Mouse (Mus musculus) neutrophil, adult 83 days (primary cell): ENCODE data around the gene Bbs12. TPM values are rescaled to one million over a fixed set of nuclear protein-coding genes. Genes with fewer than 3 reads are reported as not detected.

Experiments used
- total RNA-seq, 2 experiments: library from RNA; stranded (reverse); gene quantifications; one replicate each; pipeline ENCODE4 v1.2.4; 2023

Gene Bbs12
- total RNA-seq: 1 to 10 TPM; 1.0 to 1.3 TPM

DNA sequence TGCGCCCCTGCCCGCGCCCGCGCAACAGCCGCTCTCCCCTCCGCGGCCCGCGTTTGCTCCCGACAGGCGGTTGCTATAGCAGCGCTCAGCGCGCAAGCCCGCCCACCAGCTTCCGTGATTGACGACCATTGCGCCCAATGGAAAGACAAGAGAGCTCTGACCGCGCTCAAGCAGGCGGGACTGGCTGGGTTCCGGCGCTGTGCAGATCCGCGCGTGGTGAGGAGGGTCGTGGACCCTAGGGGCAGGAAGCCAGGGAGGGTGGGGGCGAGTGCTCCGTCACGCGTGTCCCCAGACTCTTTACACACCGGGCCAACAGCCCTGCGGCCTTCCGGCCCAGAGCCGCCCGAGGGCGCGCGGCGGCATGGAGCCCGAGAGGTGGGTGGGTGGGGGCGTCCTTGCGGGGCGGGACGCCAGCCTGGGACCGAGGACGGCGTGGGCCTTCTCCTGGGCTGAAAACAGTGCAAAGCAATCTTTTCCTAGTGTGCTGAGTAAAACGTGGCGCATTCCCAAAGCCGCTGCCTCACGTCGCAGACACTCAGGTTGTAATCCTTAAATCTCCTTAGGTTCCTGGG is at the start of gene Bbs12, which contains the start of gene Cetn4:
Bbs12 (plus strand) TSS at position 185 of the 572 bp plus-strand sequence.
Cetn4 (minus strand) TSS at position 339 of the 572 bp plus-strand sequence.

DNA sequence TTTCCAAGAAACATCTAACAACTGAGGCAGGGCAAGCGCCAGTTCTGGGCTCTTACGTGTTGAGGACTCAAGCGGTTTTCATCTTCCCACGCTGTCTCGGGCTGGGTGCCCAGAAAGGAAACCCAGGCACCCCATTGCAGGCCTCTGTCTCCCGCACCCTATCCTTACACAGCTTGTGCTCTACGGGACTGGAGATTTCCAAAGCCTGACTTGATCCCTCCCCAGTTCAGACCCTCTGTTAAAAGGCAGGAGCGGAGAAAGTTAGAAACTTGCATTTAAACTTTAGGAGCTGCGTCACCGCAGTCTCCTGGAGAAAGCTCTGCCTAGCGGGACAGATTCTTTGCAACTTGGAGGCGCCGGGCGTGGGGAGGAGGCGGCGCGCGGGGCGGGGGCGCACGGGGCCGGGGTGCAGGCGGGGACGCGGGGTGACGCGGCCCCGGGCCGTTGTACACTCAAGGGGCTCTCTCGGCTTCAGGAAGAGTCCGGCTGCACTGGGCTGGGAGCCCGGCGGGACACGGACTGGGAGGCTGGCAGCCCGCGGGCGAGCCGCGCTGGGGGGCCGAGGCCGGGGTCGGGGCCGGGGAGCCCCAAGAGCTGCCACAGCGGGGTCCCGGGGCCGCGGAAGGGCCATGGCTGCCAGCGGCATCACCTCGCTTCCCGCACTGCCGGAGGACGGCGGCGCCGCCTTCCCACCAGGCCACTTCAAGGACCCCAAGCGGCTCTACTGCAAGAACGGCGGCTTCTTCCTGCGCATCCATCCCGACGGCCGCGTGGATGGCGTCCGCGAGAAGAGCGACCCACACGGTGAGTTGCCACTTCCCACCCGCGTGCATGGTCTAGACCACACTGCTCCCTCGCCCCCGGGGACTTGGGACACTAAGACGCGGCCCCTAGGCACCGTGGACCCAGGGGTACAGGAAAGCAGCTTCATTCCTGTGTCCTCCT is 36.1 kb downstream of the Bbs12 start, which contains the start of gene Fgf2:
Fgf2 (plus strand) TSS at position 126 of the 945 bp plus-strand sequence.

Other genes starting within 250 kb of the Bbs12 start
- not detected for gene Adad1, start 249.0 kb upstream of the Bbs12 start, total RNA-seq
- gene Il2, start 186.6 kb upstream of the Bbs12 start, total RNA-seq: not detected
- gene Il21, start 79.9 kb upstream of the Bbs12 start, total RNA-seq: not detected
- gene Cetn4, start 154 bp downstream of the Bbs12 start, total RNA-seq: 1 to 10 TPM; 1.7 to 1.8 TPM
- gene Fgf2, start 35.8 kb downstream of the Bbs12 start, total RNA-seq: not detected
- 10 to 100 TPM; 24.5 to 29.3 TPM for gene Spata5, start 107.3 kb downstream of the Bbs12 start, total RNA-seq
- gene Nudt6, start 107.7 kb downstream of the Bbs12 start, total RNA-seq: 1 to 10 TPM; 4.8 to 6.2 TPM